Mouse (Mus musculus): ENCODE results near the gene Rbm38. TPM values are rescaled to one million over a fixed set of nuclear protein-coding genes. Genes with fewer than 3 reads are reported as not detected.

Gene Rbm38
- total RNA-seq, 2 experiments from 2014 or later, result 3.1 to 3.7 TPM

- no peak for DNase-seq (ENCODE audit: low spot score in 2 of 2)
- intact Hi-C loops (cut with DNase I), result no loop called here
Observed at GRCm38 (mm10) chr2:173050604-173051382, 30.5 kb downstream of the Rbm38 start.

GRCm38 (mm10) chr2:173052881-173053280, 32.6 kb downstream of the Rbm38 start:
- intact Hi-C loops (cut with DNase I), result no loop called here

GRCm38 (mm10) chr2:173053846-173054245, 33.5 kb downstream of the Rbm38 start:
- DNase-seq (ENCODE audit: low spot score in 2 of 2), result no peak

More at GRCm38 (mm10) chr2:173052881-173053280, 32.6 kb downstream of the Rbm38 start:
- no peak for DNase-seq (ENCODE audit: low spot score in 2 of 2)

GRCm38 (mm10) chr2:173056303-173056881, 36.1 kb downstream of the Rbm38 start:
- intact Hi-C loops (cut with DNase I), result no loop called here
- no peak for DNase-seq (ENCODE audit: low spot score in 2 of 2)

More at GRCm38 (mm10) chr2:173053846-173054245, 33.5 kb downstream of the Rbm38 start:
- intact Hi-C loops (cut with DNase I), result no loop called here

GRCm38 (mm10) chr2:173056882-173057315, 36.6 kb downstream of the Rbm38 start:
- DNase-seq (ENCODE audit: low spot score in 2 of 2), result no peak
- intact Hi-C loops (cut with DNase I), result no loop called here

GRCm38 (mm10) chr2:173057623-173058022, 37.3 kb downstream of the Rbm38 start:
- intact Hi-C loops (cut with DNase I), result no loop called here
- DNase-seq (ENCODE audit: low spot score in 2 of 2), result no peak

- intact Hi-C loops (cut with DNase I), result no loop called here
- DNase-seq (ENCODE audit: low spot score in 2 of 2), result no peak
Observed at GRCm38 (mm10) chr2:173058263-173058662, 38.0 kb downstream of the Rbm38 start.

- intact Hi-C loops (cut with DNase I), result no loop called here
- no peak for DNase-seq (ENCODE audit: low spot score in 2 of 2)
Observed at GRCm38 (mm10) chr2:173060450-173060849, 40.2 kb downstream of the Rbm38 start.

- no peak for DNase-seq (ENCODE audit: low spot score in 2 of 2)
- intact Hi-C loops (cut with DNase I), result no loop called here
Observed at GRCm38 (mm10) chr2:173061443-173062351, 41.4 kb downstream of the Rbm38 start.

GRCm38 (mm10) chr2:173063219-173063618, 42.9 kb downstream of the Rbm38 start:
- DNase-seq (ENCODE audit: low spot score in 2 of 2), result no peak
- intact Hi-C loops (cut with DNase I), result no loop called here

GRCm38 (mm10) chr2:173064864-173065263, 44.6 kb downstream of the Rbm38 start:
- DNase-seq (ENCODE audit: low spot score in 2 of 2), result no peak
- intact Hi-C loops (cut with DNase I), result no loop called here

GRCm38 (mm10) chr2:173072948-173073347, 52.6 kb downstream of the Rbm38 start:
- DNase-seq (ENCODE audit: low spot score in 2 of 2), result no peak
- intact Hi-C loops (cut with DNase I), result no loop called here

GRCm38 (mm10) chr2:173073666-173074065, 53.4 kb downstream of the Rbm38 start:
- intact Hi-C loops (cut with DNase I), result no loop called here
- DNase-seq (ENCODE audit: low spot score in 2 of 2), result no peak

- DNase-seq (ENCODE audit: low spot score in 2 of 2), result no peak
- intact Hi-C loops (cut with DNase I), result no loop called here
Observed at GRCm38 (mm10) chr2:173076921-173077320, 56.6 kb downstream of the Rbm38 start.

- intact Hi-C loops (cut with DNase I), result loop anchor here (2.0 to 5.0 kb wide), 4 partner anchors 63 to 603 kb away; no protein-coding TSS in a partner anchor
- DNase-seq (ENCODE audit: low spot score in 2 of 2), result no peak
Observed at GRCm38 (mm10) chr2:173079766-173080549, 59.7 kb downstream of the Rbm38 start.

GRCm38 (mm10) chr2:173080785-173081241, 60.5 kb downstream of the Rbm38 start:
- peak; percentile 75 to 77 for DNase-seq (ENCODE audit: low spot score in 2 of 2)
- intact Hi-C loops (cut with DNase I), result loop anchor here (2.0 to 5.0 kb wide), 4 partner anchors 64 to 604 kb away; no protein-coding TSS in a partner anchor

GRCm38 (mm10) chr2:173082706-173083105, 62.4 kb downstream of the Rbm38 start:
- intact Hi-C loops (cut with DNase I), result loop anchor here (5.0 kb wide), 2 partner anchors 65 to 605 kb away; no protein-coding TSS in a partner anchor
- no peak for DNase-seq (ENCODE audit: low spot score in 2 of 2)

- no peak for DNase-seq (ENCODE audit: low spot score in 2 of 2)
- intact Hi-C loops (cut with DNase I), result loop anchor here (5.0 kb wide), 2 partner anchors 66 to 606 kb away; no protein-coding TSS in a partner anchor
Observed at GRCm38 (mm10) chr2:173083106-173083505, 62.8 kb downstream of the Rbm38 start.
